Mouse (Mus musculus) liver, embryonic 13.5 days (tissue): Measurements from ENCODE around the gene Olfr692. TPM values are rescaled to one million over a fixed set of nuclear protein-coding genes. Genes with fewer than 3 reads are reported as not detected.
A peak's percentile ranks its signal among the peaks of the same experiment; 100 is the strongest.
"Not testable (repeated sequence)": the region's sequence is repeated elsewhere in the genome, so short reads cannot be mapped to it uniquely, and the experiment has no call there.

Source experiments
- ATAC-seq: fragments of 200-750 bp; cut with Nextera tagmentation; 2 replicates; pipeline ENCODE4 v1.8.0; 2017; ENCODE audit warnings: low read depth, mild to moderate bottlenecking, moderate number of reproducible peaks, moderate library complexity
- DNase-seq: peaks from one replicate; pipeline ENCODE4 v3.0.0; 2022
- H3K27ac ChIP-seq: fragments of 300-500 bp; sonication (generic); 2 replicates; pipeline ENCODE4 v1.5.1; 2015; ENCODE audit warnings: moderate library complexity, mild to moderate bottlenecking, inconsistent platforms
- H3K27me3 ChIP-seq: fragments of 300-500 bp; sonication (generic); 2 replicates; pipeline ENCODE4 v1.6.1; 2015; ENCODE audit warnings: mild to moderate bottlenecking, inconsistent platforms
- H3K36me3 ChIP-seq: fragments of 300-500 bp; sonication (generic); 2 replicates; pipeline ENCODE4 v1.6.1; 2015; ENCODE audit warnings: mild to moderate bottlenecking, inconsistent platforms
- H3K4me1 ChIP-seq: fragments of 300-500 bp; sonication (generic); replicated peaks from 2 replicates; pipeline ENCODE4 v1.6.1; 2015; ENCODE audit warnings: inconsistent platforms
- H3K4me2 ChIP-seq: fragments of 300-500 bp; sonication (generic); 2 replicates; pipeline ENCODE4 v1.6.1; 2015; ENCODE audit warnings: inconsistent platforms, mild to moderate bottlenecking, moderate library complexity
- H3K4me3 ChIP-seq: fragments of 300-500 bp; sonication (generic); replicated peaks from 2 replicates; pipeline ENCODE4 v1.5.1; 2015; ENCODE audit warnings: mild to moderate bottlenecking, inconsistent platforms
- H3K9ac ChIP-seq: fragments of 300-500 bp; sonication (generic); 2 replicates; pipeline ENCODE4 v1.6.1; 2015; ENCODE audit warnings: mild to moderate bottlenecking, inconsistent platforms
- H3K9me3 ChIP-seq: fragments of 300-500 bp; sonication (generic); replicated peaks from 2 replicates; pipeline ENCODE4 v1.6.1; 2016; ENCODE audit warnings: inconsistent platforms
- WGBS: fragments of 180-500 bp; shearing (Covaris S2); methylation state at CpG from one replicate; pipeline ENCODE4 v1.1.7; 2015; ENCODE audit not compliant: insufficient replicate concordance; 5-methylcytosine and 5-hydroxymethylcytosine counted together
- polyA plus RNA-seq: library from polyadenylated mRNA; unstranded; fragments of >200 nt; fragmentation: Nextera tagmentation; extraction: Ambion mirVana; gene quantifications from 2 replicates; pipeline ENCODE4 v1.2.1, GENCODE M21; 2015

Olfr692 gene
- polyA plus RNA-seq, 1 experiment from 2014 or later: not detected

GRCm38 (mm10) chr7:105406322-105406721 is 38.3 kb downstream of the Olfr692 start:
- H3K36me3 ChIP-seq: no peaks in the 10 kb centered on the region
- H3K4me2 ChIP-seq: no peak overlapping the region
- H3K9me3 ChIP-seq: no peaks in the 10 kb centered on the region
- no peak for DNase-seq
- no peaks in the 10 kb centered on the region for H3K27me3 ChIP-seq
- WGBS: 41% methylated on average over 1 of the region's 1 CpGs
- H3K4me1 ChIP-seq: no peaks in the 10 kb centered on the region
- no peak overlapping the region for H3K9ac ChIP-seq
- no peak for ATAC-seq
- H3K4me3 ChIP-seq: no peak overlapping the region
- no peak overlapping the region for H3K27ac ChIP-seq

DNA sequence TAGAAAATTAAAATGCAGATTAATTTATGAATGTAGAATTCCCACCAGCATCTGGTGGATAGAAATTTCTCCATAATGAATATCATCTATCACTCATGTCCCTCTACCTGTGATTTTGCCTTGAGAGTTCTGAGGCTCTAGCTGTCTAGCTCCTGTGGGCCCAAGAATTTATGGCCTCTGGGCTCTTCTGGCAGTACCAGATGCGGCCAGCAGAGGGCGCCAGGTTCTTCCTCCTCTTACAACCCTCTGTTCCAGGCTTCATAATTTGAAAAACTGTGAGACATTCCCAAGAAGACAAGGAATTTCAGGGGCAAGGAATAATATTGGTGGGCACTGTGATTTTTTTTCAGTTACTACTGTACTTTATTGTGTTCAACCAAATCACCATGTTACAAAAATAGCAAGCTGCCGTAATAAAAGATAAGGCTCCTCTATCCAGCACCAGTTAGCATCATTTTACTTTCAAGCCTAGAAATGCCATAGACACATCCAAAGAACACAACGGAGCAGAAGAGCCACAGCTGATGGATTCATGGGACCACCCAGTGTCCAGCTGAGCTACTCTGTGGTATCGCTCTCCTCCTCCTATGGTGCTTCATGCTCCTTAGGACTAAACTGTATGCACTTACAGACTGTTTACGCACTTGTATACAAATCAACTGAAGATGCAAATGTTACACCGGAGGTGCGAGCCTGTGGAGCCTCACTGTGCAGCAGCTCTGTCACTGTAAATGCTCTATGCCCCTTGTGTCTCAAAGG is 44.0 kb downstream of the Olfr692 start:
- 46% methylated on average over 8 of the region's 8 CpGs for WGBS
- not testable (repeated sequence) for H3K4me2 ChIP-seq, H3K9me3 ChIP-seq, H3K27ac ChIP-seq, H3K36me3 ChIP-seq, H3K9ac ChIP-seq, H3K4me3 ChIP-seq, ATAC-seq, H3K27me3 ChIP-seq, H3K4me1 ChIP-seq
- peak; percentile 29 for DNase-seq

- no peaks in the 10 kb centered on the region for H3K9me3 ChIP-seq
- WGBS: 34% methylated on average over 6 of the region's 6 CpGs
- no peak overlapping the region for H3K27ac ChIP-seq
- no peak overlapping the region for H3K4me2 ChIP-seq
- H3K27me3 ChIP-seq: no peaks in the 10 kb centered on the region
- H3K4me1 ChIP-seq: no peaks in the 10 kb centered on the region
- H3K4me3 ChIP-seq: no peak overlapping the region
- no peak for ATAC-seq
- H3K9ac ChIP-seq: no peak overlapping the region
- DNase-seq: no peak
- no peaks in the 10 kb centered on the region for H3K36me3 ChIP-seq
These were observed 46.4 kb downstream of the Olfr692 start for GRCm38 (mm10) chr7:105414385-105414784.

GRCm38 (mm10) chr7:105416529-105416928 is 48.5 kb downstream of the Olfr692 start:
- H3K4me3 ChIP-seq: no peak overlapping the region
- no peak overlapping the region for H3K9ac ChIP-seq
- no peaks in the 10 kb centered on the region for H3K27me3 ChIP-seq
- H3K4me1 ChIP-seq: no peaks in the 10 kb centered on the region
- H3K9me3 ChIP-seq: no peaks in the 10 kb centered on the region
- WGBS: 66% methylated on average over 7 of the region's 7 CpGs
- H3K4me2 ChIP-seq: no peak overlapping the region
- H3K36me3 ChIP-seq: no peaks in the 10 kb centered on the region
- ATAC-seq (no peak), DNase-seq (no peak)
- H3K27ac ChIP-seq: no peak overlapping the region

GRCm38 (mm10) chr7:105418106-105418505 is 50.1 kb downstream of the Olfr692 start:
- Histone ChIP-seq H3K27me3 (no peaks in the 10 kb centered on the region), H3K9ac (no peak overlapping the region), H3K4me1 (no peaks in the 10 kb centered on the region), H3K4me3 (no peak overlapping the region), H3K9me3 (no peaks in the 10 kb centered on the region), H3K4me2 (no peak overlapping the region), H3K36me3 (no peaks in the 10 kb centered on the region), H3K27ac (no peak overlapping the region)
- ATAC-seq: no peak
- WGBS: 66% methylated on average over 5 of the region's 5 CpGs
- no peak for DNase-seq

Other genes with a start within 250 kb of the Olfr692 start
- gene Olfr683, start 221.2 kb upstream of the Olfr692 start, polyA plus RNA-seq: not detected in 2 replicates
- not detected in 2 replicates for gene Olfr684, start 204.6 kb upstream of the Olfr692 start, polyA plus RNA-seq
- gene Olfr685, start 182.2 kb upstream of the Olfr692 start, polyA plus RNA-seq: not detected in 2 replicates
- not detected in 2 replicates for gene Olfr686, start 160.7 kb upstream of the Olfr692 start, polyA plus RNA-seq
- gene Olfr688, start 80.1 kb upstream of the Olfr692 start, polyA plus RNA-seq: not detected in 2 replicates
- not detected in 2 replicates for gene Olfr689, start 57.1 kb upstream of the Olfr692 start, polyA plus RNA-seq
- gene Olfr690, start 34.1 kb upstream of the Olfr692 start, polyA plus RNA-seq: not detected in 2 replicates
- not detected in 2 replicates for gene Olfr691, start 26.0 kb upstream of the Olfr692 start, polyA plus RNA-seq
- not detected in 2 replicates for gene Gm5901, start 6.8 kb downstream of the Olfr692 start, polyA plus RNA-seq
- 11.6 and 12.7 TPM in 2 replicates for gene Fam160a2, start 31.8 kb downstream of the Olfr692 start, polyA plus RNA-seq
- not detected in 2 replicates for gene Cnga4, start 36.3 kb downstream of the Olfr692 start, polyA plus RNA-seq
- not detected in 2 replicates for gene Cckbr, start 57.5 kb downstream of the Olfr692 start, polyA plus RNA-seq
- gene Cavin3, start 114.1 kb downstream of the Olfr692 start, polyA plus RNA-seq: 5.5 and 6.9 TPM in 2 replicates
- gene Smpd1, start 186.1 kb downstream of the Olfr692 start, polyA plus RNA-seq: 22.8 and 25.6 TPM in 2 replicates
- 4.1 TPM in 2 replicates for gene Apbb1, start 213.4 kb downstream of the Olfr692 start, polyA plus RNA-seq
- gene Hpx, start 231.9 kb downstream of the Olfr692 start, polyA plus RNA-seq: 144 and 154 TPM in 2 replicates